Mouse (Mus musculus) megakaryocyte, embryonic 14.5 days (primary cell): ENCODE measurements around the gene Ptprf.

Experiments used
- FLI1 ChIP-seq: IDR thresholded peaks from 2 replicates; pipeline ENCODE4 v1.6.1; 2012; ENCODE audit warnings: low read length, inconsistent platforms, mixed read lengths
- GATA1 ChIP-seq: IDR thresholded peaks from 3 replicates; pipeline ENCODE4 v1.6.1; 2012; ENCODE audit warnings: mixed read lengths, low read length, inconsistent platforms, borderline replicate concordance

GRCm38 (mm10) chr4:118227398-118227797 lies 63.8 kb downstream of the Ptprf start:
- no peak for TF ChIP-seq GATA1
- no peak for TF ChIP-seq FLI1
